Mouse (Mus musculus): ENCODE data around the gene Grk4. TPM values are rescaled to one million over a fixed set of nuclear protein-coding genes. Genes with fewer than 3 reads are reported as not detected.
"Not testable (repeated sequence)": the region's sequence is repeated elsewhere in the genome, so short reads cannot be mapped to it uniquely, and the experiment has no call there.

Grk4 gene
- polyA plus RNA-seq, 1 experiment from 2014 or later = 4.6 TPM

DNA sequence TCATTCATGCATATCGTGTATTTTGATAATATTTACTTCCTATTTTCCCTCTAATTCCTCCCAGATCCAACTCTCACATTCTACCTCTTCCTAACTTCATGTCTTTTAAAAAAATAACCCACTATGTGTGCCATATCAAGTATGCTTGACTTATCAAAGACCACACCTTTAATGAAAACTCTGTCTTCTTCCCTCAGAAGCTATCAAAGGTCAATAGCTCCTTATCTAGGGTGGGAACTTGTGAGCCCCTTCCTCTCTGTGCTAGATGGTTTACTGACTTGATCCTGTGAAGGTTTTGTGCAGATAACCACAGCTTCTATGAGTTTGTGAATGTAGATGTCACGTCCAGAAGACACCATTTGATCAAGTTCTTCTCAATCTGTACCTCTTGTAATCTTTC, 32.6 kb downstream of the Grk4 start:
- no peak for DNase-seq (ENCODE audit: low read depth, low spot score)
- no peaks in the 10 kb centered on the region for H3K27me3 ChIP-seq
- in situ Hi-C loops (cut with MboI; ENCODE audit: low pct_unique_long_range_greater_than_20kb) = loop anchor here (25.0 kb wide), 1 partner anchor 645 kb away; no protein-coding TSS in a partner anchor
- ChIA-PET CTCF (no interaction called here), POLR2A (no interaction called here)
- TF ChIP-seq CTCF (IDR thresholded peaks at IDR 0.05) = no peak
- no peak for ATAC-seq

DNA sequence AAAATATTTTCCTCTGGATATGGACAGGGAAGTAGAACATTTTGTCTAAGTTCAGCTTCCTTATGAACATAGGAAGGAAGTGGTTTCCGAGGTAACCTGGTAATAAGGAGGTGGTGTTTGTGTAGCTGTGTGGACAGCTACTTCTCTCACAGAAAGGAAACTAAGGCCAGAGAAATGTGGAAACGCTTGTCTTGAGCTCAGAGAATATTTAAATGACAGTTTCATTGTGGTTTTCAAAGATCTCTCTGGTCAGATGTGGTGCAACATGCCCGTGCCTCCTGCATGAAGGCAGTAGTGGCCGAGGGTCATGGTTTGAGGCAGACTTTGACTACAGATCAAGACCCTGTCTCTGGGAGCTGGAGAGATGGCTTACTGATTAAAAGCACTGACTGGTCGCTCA, 35.3 kb downstream of the Grk4 start:
- no peak for DNase-seq (ENCODE audit: low read depth, low spot score)

DNA sequence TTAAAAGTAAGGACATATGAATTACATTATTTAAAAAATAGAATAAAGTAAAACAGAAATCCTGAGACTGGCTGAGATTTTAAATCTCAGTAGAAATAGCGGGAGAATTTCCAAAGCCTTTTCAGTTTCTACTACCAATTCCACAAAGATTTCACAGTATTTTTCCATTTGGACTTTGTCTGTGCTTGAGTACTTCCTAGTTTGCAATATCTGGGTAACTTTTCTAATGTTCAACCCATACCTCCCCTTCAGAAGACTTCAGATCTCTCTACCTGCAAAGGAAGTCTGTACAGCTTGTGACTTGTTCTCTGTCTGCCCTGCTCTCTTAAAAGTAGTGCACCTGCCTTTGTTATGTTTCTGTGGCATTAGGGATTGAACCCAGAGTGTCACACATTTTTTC, 48.3 kb downstream of the Grk4 start:
- in situ Hi-C loops (cut with MboI; ENCODE audit: low pct_unique_long_range_greater_than_20kb) = no loop called here
- ChIA-PET POLR2A (no interaction called here), CTCF (no interaction called here)
- no peaks in the 10 kb centered on the region for H3K27me3 ChIP-seq
- no peak for TF ChIP-seq CTCF (IDR thresholded peaks at IDR 0.05)
- no peak for ATAC-seq
- no peak for DNase-seq (ENCODE audit: low read depth, low spot score)

More for the DNA sequence above, 35.3 kb downstream of the Grk4 start:
- POLR2A ChIA-PET = no interaction called here
- no peaks in the 10 kb centered on the region for H3K27me3 ChIP-seq
- no peak for TF ChIP-seq CTCF (IDR thresholded peaks at IDR 0.05)
- CTCF ChIA-PET = no interaction called here
- no peak for ATAC-seq
- in situ Hi-C loops (cut with MboI; ENCODE audit: low pct_unique_long_range_greater_than_20kb) = loop anchor here (25.0 kb wide), 1 partner anchor 642 kb away; no protein-coding TSS in a partner anchor

DNA sequence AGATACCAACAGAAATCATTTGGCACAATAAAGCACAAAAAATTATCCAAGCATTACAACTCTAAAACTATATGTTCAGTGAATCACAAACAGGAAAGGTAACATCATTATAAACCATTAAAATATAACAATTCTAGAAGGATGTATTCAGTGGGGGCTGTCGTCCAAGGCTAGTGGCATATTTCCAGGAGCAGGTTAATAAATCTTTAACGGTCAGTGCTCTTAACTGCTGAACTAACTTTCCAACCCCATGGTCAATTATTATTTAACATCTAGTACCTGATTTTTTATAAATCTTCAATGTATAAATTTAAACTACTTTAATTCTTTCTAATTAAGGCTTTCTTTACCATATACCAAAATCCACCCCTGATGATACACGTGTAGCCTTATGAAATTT, 54.2 kb downstream of the Grk4 start:
- DNase-seq (ENCODE audit: low read depth, low spot score); ATAC-seq: not testable (repeated sequence)

DNA sequence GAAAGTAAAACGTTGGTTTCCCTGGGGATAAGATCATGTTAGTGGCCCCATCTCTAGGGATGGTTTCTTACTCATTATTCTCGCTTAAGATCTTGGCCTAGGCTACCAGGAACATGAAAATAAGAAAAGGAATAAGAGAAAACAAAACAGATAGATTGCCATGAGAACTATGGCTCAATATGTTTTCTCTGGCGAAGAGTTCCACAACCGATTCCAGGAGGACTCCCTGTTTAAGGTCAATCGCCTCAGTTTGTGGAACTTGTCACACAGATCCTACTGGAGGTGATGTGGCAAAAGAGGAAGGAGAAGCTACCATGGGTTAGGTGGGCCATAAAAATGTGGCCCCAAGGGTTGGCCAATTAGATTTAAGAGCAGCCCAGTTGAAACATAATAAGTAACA, 54.6 kb downstream of the Grk4 start:
- ChIA-PET CTCF (interaction anchor here (1.2 kb wide), 1 partner anchor 17 kb away, joined by 5 read pairs; no protein-coding TSS in a partner anchor), POLR2A (no interaction called here)
- no peak for TF ChIP-seq CTCF (IDR thresholded peaks at IDR 0.05)
- in situ Hi-C loops (cut with MboI; ENCODE audit: low pct_unique_long_range_greater_than_20kb) = no loop called here
- ATAC-seq = no peak
- DNase-seq (ENCODE audit: low read depth, low spot score) = no peak
- no peaks in the 10 kb centered on the region for H3K27me3 ChIP-seq

More for the DNA sequence above, 54.2 kb downstream of the Grk4 start:
- CTCF ChIA-PET; POLR2A ChIA-PET; in situ Hi-C loops (cut with MboI; ENCODE audit: low pct_unique_long_range_greater_than_20kb); H3K27me3 ChIP-seq: not testable (repeated sequence)

GRCm38 (mm10) chr5:34729141-34729540, 69.0 kb downstream of the Grk4 start:
- TF ChIP-seq CTCF (IDR thresholded peaks at IDR 0.05) = no peak
- CTCF ChIA-PET = interaction anchor here (0.9 kb wide), 1 partner anchor 15 kb away, joined by 3 read pairs; no protein-coding TSS in a partner anchor

GRCm38 (mm10) chr5:34730255-34730654, 70.1 kb downstream of the Grk4 start:
- in situ Hi-C loops (cut with MboI; ENCODE audit: low pct_unique_long_range_greater_than_20kb) = no loop called here
- TF ChIP-seq CTCF (IDR thresholded peaks at IDR 0.05) = no peak

More at GRCm38 (mm10) chr5:34729141-34729540, 69.0 kb downstream of the Grk4 start:
- ATAC-seq = no peak
- in situ Hi-C loops (cut with MboI; ENCODE audit: low pct_unique_long_range_greater_than_20kb) = no loop called here
- DNase-seq (ENCODE audit: low read depth, low spot score) = no peak
- POLR2A ChIA-PET = no interaction called here
- H3K27me3 ChIP-seq = no peaks in the 10 kb centered on the region

GRCm38 (mm10) chr5:34751477-34751876, 91.3 kb downstream of the Grk4 start:
- ChIA-PET CTCF (interaction anchor here (1.2 kb wide), 1 partner anchor 31 kb away, joined by 3 read pairs; no protein-coding TSS in a partner anchor), POLR2A (no interaction called here)
- H3K27me3 ChIP-seq = no peaks in the 10 kb centered on the region
- no peak for DNase-seq (ENCODE audit: low read depth, low spot score)
- in situ Hi-C loops (cut with MboI; ENCODE audit: low pct_unique_long_range_greater_than_20kb) = no loop called here
- TF ChIP-seq CTCF (IDR thresholded peaks at IDR 0.05) = no peak
- ATAC-seq = no peak

More at GRCm38 (mm10) chr5:34730255-34730654, 70.1 kb downstream of the Grk4 start:
- ATAC-seq (no peak), DNase-seq (ENCODE audit: low read depth, low spot score) (no peak)
- ChIA-PET POLR2A (no interaction called here), CTCF (no interaction called here)
- no peaks in the 10 kb centered on the region for H3K27me3 ChIP-seq

DNA sequence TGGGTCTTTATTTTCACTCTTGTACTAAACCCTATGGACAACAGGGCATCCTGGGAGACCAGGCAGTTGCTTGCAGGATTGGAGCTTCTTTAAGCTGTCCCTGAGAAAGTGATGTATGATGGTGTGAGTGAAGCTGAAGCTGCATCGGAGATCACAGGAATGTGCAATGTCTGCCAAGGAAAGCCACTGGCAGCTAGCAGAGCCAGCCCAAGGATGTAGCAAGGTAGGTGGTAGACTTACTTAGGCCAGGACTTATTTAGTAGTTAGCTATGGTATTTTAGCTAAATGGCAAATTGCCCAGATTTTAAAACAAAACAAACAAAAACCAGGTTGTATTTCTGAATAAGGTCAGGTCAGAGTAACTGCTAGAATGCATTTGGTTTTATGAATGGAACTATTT, 98.6 kb downstream of the Grk4 start:
- ATAC-seq = peak; percentile 15
- ChIA-PET POLR2A (interaction anchor here (0.7 kb wide), 1 partner anchor 1056 kb away, joined by 3 read pairs; no protein-coding TSS in a partner anchor), CTCF (interaction anchor here (1.0 to 1.7 kb wide), 4 partner anchors 11 to 98 kb away, joined by 3 to 6 read pairs (median 3); partner anchors contain the start of gene Grk4)
- in situ Hi-C loops (cut with MboI; ENCODE audit: low pct_unique_long_range_greater_than_20kb) = no loop called here
- peak; percentile 62 for DNase-seq (ENCODE audit: low read depth, low spot score)
- H3K27me3 ChIP-seq = no peaks in the 10 kb centered on the region
- TF ChIP-seq CTCF (IDR thresholded peaks at IDR 0.05) = no peak

GRCm38 (mm10) chr5:34760850-34761508, 100.8 kb downstream of the Grk4 start:
- H3K27me3 ChIP-seq = no peaks in the 10 kb centered on the region
- in situ Hi-C loops (cut with MboI; ENCODE audit: low pct_unique_long_range_greater_than_20kb) = no loop called here
- TF ChIP-seq CTCF (IDR thresholded peaks at IDR 0.05) = no peak
- ChIA-PET CTCF (no interaction called here), POLR2A (interaction anchor here (1.0 kb wide), 1 partner anchor 18 kb away, joined by 4 read pairs; no protein-coding TSS in a partner anchor)
- ATAC-seq = peak; percentile 6
- DNase-seq (ENCODE audit: low read depth, low spot score) = no peak

GRCm38 (mm10) chr5:34761509-34761908, 101.3 kb downstream of the Grk4 start, which contains the start of gene Htt:
Htt (plus strand) TSS chr5:34761740.
- CTCF ChIA-PET = no interaction called here
- H3K27me3 ChIP-seq = no peaks in the 10 kb centered on the region
- peak; percentile 85 for DNase-seq (ENCODE audit: low read depth, low spot score)
- peak; percentile 89 for ATAC-seq
- in situ Hi-C loops (cut with MboI; ENCODE audit: low pct_unique_long_range_greater_than_20kb) = no loop called here
- no peak for TF ChIP-seq CTCF (IDR thresholded peaks at IDR 0.05)
- POLR2A ChIA-PET = interaction anchor here (0.8 to 1.0 kb wide), 3 partner anchors 18 to 102 kb away, joined by 3 to 4 read pairs (median 3); partner anchors contain the start of genes Grk4 and Nop14

Data from Patski (cell line).